Mouse (Mus musculus) urinary bladder, adult 18-20 months (tissue): ENCODE results near the gene Naa38.

Source experiments
- DNase-seq, 2 experiments: peaks; one replicate each; pipeline ENCODE4 v3.0.0; 2022; ENCODE audit warnings: low spot score in 2 of 2, mixed read lengths in 2 of 2

Gene Naa38

GRCm38 (mm10) chr11:69432640-69432982 is 37.3 kb downstream of the Naa38 start:
- DNase-seq, result no peak

DNA sequence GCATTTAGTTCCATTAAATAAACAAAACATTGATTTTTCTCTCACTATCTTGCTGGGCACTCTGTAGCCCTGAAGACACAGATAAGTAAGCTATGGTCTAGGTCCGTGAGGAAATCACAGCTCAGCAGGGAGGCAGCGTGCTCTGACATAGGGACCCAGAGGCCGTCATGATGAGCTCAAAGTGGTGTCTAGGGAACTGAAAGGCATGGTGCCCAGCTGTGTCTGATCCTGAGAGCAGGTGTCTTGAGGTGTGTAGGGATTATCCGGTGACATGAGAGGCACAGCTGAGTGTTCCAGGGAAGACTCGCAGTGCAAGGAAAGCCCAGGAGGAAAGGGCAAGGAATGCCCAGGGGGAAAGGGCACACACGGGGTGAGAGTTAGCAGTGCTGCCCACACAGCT is 37.9 kb downstream of the Naa38 start:
- no peak for DNase-seq

GRCm38 (mm10) chr11:69437291-69437690 is 42.0 kb downstream of the Naa38 start:
- DNase-seq, result no peak

DNA sequence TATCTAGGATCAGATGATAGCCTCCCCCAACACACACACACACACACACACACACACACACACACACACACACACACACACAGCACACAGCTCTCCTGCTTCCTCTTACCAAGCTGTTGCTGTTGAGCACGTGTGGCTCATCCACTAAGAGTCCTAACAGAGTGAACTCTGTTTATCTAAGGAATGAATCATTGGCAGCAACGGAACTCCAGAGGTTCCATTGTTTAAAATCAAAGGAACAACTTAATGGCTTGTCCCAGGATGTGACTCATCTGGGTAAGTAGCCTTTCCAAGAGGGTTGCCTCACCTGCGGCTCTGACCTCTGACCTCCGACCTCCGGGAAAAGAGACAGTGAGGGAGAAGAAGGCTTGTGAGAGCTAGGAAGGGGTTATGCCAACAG is 48.0 kb downstream of the Naa38 start:
- no peak for DNase-seq
